Mouse (Mus musculus): ENCODE measurements around the gene Ripk1. TPM values are rescaled to one million over a fixed set of nuclear protein-coding genes. Genes with fewer than 3 reads are reported as not detected.

The Ripk1 gene
- total RNA-seq, 2 experiments from 2014 or later: 5.6 to 7.0 TPM

GRCm38 (mm10) chr13:34037172-34038055 is 35.3 kb downstream of the Ripk1 start, which contains the start of gene Bphl:
Gene Bphl (plus strand): TSS chr13:34037597.
- peak; percentile 98 for ATAC-seq (replicated peaks; ENCODE audit: low FRiP score, poor library complexity, severe bottlenecking)

- no peak for ATAC-seq (replicated peaks; ENCODE audit: low FRiP score, poor library complexity, severe bottlenecking)
Measured at GRCm38 (mm10) chr13:34038056-34038432, 35.9 kb downstream of the Ripk1 start.

GRCm38 (mm10) chr13:34038901-34039341 is 36.8 kb downstream of the Ripk1 start:
- ATAC-seq (replicated peaks; ENCODE audit: low FRiP score, poor library complexity, severe bottlenecking): no peak

- no peak for ATAC-seq (replicated peaks; ENCODE audit: low FRiP score, poor library complexity, severe bottlenecking)
Measured at GRCm38 (mm10) chr13:34040091-34040490, 37.9 kb downstream of the Ripk1 start.

GRCm38 (mm10) chr13:34043716-34044393 is 41.7 kb downstream of the Ripk1 start:
- no peak for ATAC-seq (replicated peaks; ENCODE audit: low FRiP score, poor library complexity, severe bottlenecking)

GRCm38 (mm10) chr13:34045511-34046249 is 43.5 kb downstream of the Ripk1 start:
- no peak for ATAC-seq (replicated peaks; ENCODE audit: low FRiP score, poor library complexity, severe bottlenecking)

GRCm38 (mm10) chr13:34046421-34047012 is 44.4 kb downstream of the Ripk1 start:
- peak; percentile 87 for ATAC-seq (replicated peaks; ENCODE audit: low FRiP score, poor library complexity, severe bottlenecking)

- ATAC-seq (replicated peaks; ENCODE audit: low FRiP score, poor library complexity, severe bottlenecking): no peak
Measured at GRCm38 (mm10) chr13:34047526-34047925, 45.4 kb downstream of the Ripk1 start.

- no peak for ATAC-seq (replicated peaks; ENCODE audit: low FRiP score, poor library complexity, severe bottlenecking)
Measured at GRCm38 (mm10) chr13:34050479-34050878, 48.3 kb downstream of the Ripk1 start.

GRCm38 (mm10) chr13:34051692-34052091 is 49.5 kb downstream of the Ripk1 start:
- no peak for ATAC-seq (replicated peaks; ENCODE audit: low FRiP score, poor library complexity, severe bottlenecking)

- ATAC-seq (replicated peaks; ENCODE audit: low FRiP score, poor library complexity, severe bottlenecking): no peak
Measured at GRCm38 (mm10) chr13:34053673-34054282, 51.6 kb downstream of the Ripk1 start.

- no peak for ATAC-seq (replicated peaks; ENCODE audit: low FRiP score, poor library complexity, severe bottlenecking)
Measured at GRCm38 (mm10) chr13:34054391-34054790, 52.2 kb downstream of the Ripk1 start.

GRCm38 (mm10) chr13:34054983-34055382 is 52.8 kb downstream of the Ripk1 start:
- no peak for ATAC-seq (replicated peaks; ENCODE audit: low FRiP score, poor library complexity, severe bottlenecking)

- ATAC-seq (replicated peaks; ENCODE audit: low FRiP score, poor library complexity, severe bottlenecking): no peak
Measured at GRCm38 (mm10) chr13:34057252-34057651, 55.1 kb downstream of the Ripk1 start.

- ATAC-seq (replicated peaks; ENCODE audit: low FRiP score, poor library complexity, severe bottlenecking): no peak
Measured at GRCm38 (mm10) chr13:34060061-34060460, 57.9 kb downstream of the Ripk1 start.

GRCm38 (mm10) chr13:34062466-34062865 is 60.3 kb downstream of the Ripk1 start:
- no peak for ATAC-seq (replicated peaks; ENCODE audit: low FRiP score, poor library complexity, severe bottlenecking)

- no peak for ATAC-seq (replicated peaks; ENCODE audit: low FRiP score, poor library complexity, severe bottlenecking)
Measured at GRCm38 (mm10) chr13:34066351-34066750, 64.2 kb downstream of the Ripk1 start.

GRCm38 (mm10) chr13:34070296-34070695 is 68.1 kb downstream of the Ripk1 start:
- no peak for ATAC-seq (replicated peaks; ENCODE audit: low FRiP score, poor library complexity, severe bottlenecking)

GRCm38 (mm10) chr13:34071836-34072235 is 69.7 kb downstream of the Ripk1 start:
- ATAC-seq (replicated peaks; ENCODE audit: low FRiP score, poor library complexity, severe bottlenecking): no peak
